Mouse (Mus musculus) thymus, postnatal 10 days (tissue): Measurements from ENCODE around the gene Mki67.
"Not testable (repeated sequence)": the region's sequence is repeated elsewhere in the genome, so short reads cannot be mapped to it uniquely, and the experiment has no call there.

ENCODE experiments used
- DNase-seq, 2 experiments: peaks; one replicate each; pipeline ENCODE4 v3.0.0; 2021; ENCODE audit warnings: low spot score in 2 of 2

Gene Mki67

DNA sequence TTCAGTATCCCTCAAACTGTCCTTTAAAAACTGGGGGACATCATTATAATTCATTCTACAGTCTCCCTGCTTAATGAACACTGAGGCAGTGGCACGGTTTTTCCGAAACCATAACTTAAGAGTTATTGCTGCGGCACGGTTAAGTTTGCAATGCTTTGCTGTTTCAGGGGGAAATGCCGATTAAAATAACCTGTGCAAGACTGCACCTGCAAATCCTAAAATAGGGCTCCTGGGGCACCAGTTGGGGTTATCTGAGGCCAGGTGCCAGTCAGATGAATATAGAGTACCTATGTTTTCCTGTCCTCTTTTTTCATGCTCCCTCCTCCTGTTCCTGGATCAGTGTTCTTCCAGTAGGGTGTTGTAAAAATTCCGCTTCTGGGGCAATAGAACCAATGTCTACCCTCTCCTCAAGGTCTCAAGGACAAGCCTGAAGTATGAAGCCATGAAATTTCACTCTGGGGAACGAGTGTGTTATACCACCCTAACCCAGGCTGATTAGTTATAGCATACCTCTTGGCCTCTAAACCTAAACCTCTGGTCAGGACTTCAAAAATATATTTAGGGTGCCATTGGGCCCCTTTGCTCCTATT lies 902 bp upstream of the Mki67 start:
- DNase-seq: no peak

DNA sequence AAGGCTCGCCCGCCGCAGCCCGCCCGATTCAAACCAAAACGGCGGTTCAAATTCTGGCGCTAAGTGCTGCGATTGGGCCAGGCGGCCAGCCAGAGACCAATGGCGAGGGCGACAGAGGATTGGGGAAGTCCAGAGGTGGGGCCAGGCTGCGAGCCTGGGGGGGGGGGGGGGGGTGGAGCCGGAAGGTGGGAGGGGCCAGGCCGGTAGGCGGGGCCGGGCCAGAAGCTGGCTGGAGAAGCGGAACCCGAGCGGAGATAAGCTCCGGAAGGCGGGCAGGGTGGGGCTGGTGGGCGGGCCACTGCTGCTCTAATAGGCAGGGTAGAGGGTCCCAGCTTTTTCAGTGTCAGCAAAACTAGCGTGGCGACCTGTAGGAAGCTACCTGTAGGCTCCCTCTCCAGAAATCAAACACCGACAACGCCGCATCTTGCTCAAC lies 300 bp upstream of the Mki67 start:
- DNase-seq: peak; percentile 89

GRCm38 (mm10) chr7:135715166-135715565 lies 995 bp downstream of the Mki67 start:
- no peak for DNase-seq

- no peak for DNase-seq
These were observed 2.8 kb downstream of the Mki67 start for GRCm38 (mm10) chr7:135713326-135713725.

GRCm38 (mm10) chr7:135712534-135712933 lies 3.6 kb downstream of the Mki67 start:
- DNase-seq: no peak

DNA sequence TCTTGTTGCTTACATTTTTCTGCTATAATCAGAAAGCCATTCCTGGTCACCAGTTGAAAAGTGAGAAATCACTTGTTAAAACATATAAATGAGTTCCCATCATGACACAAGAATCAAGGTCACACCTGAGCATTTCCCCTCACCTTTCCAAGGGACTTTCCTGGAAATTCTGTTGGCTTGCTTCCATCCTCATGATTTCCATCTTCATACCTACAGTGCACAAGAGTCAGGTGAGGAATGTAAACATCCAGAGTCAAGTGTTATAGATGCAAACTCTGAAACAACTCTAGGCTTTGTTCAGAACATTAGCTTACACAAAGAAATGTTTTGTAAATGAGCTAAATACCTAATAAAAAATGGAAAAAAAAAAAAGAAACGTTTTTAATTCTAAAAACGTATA lies 5.5 kb downstream of the Mki67 start:
- no peak for DNase-seq

GRCm38 (mm10) chr7:135705753-135706152 lies 10.4 kb downstream of the Mki67 start:
- no peak for DNase-seq

DNA sequence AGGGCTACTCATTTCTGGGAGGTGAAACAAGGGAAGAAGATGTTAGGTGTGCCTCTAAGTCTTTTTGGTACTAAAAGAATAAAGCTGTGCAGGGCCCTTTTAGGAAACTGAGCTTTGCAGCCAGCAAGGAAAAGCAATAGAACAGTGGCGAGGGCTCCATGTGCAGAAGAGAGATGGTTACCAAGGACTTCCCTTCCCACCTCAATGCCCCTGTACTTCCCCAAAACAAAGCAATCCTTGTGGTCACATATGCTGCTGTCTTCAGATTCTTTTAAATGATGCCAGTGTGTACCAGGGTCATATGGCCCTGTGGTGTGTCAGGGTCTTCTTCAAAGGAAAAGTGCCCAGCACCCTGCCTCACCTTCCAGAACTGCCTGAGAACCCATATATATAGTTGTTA lies 11.1 kb downstream of the Mki67 start:
- DNase-seq: no peak

DNA sequence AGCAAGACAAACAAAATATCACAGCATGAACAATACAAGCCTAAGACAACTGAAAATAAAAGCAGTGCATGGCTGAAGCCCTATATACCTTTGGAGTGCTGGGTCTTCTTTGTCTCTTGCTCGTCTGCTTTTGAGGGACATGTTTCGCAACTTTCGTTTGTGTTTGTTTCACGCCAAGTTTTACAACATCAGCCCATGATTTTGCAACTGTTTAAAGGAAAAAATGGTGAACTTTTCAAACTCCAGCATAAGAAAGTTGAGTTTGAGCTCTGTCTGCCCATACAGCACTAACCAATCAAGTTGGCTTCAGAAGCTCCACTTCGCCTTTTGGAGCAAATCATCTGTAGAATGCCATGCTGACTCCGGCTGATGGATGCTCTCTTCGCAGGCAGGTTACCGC lies 11.9 kb downstream of the Mki67 start:
- no peak for DNase-seq

DNA sequence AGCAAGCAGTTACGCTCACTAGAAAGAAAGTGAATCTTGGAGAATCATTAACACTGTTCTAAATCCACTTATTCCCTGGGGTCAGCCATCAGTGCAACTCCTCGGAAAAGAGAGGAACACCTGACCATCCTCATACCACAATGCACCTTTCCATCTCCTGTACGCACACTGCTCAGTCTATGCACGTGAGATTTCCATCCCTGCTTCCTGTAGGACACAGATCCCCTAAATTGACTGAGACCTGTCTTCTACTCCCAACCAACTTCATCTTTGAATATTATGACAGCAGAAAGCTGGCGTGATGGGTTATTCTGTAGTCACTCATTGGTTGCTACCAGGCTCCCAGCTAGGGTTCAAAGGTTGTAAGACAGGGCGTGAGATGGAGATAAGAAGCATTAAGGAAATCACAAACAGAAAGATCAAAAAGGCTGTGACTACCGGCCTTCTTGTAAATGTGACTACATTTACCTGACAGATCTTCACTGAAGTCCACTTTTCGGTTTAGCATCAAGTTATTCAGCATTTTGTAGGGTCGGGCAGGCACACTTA lies 12.5 kb downstream of the Mki67 start:
- DNase-seq: no peak

DNA sequence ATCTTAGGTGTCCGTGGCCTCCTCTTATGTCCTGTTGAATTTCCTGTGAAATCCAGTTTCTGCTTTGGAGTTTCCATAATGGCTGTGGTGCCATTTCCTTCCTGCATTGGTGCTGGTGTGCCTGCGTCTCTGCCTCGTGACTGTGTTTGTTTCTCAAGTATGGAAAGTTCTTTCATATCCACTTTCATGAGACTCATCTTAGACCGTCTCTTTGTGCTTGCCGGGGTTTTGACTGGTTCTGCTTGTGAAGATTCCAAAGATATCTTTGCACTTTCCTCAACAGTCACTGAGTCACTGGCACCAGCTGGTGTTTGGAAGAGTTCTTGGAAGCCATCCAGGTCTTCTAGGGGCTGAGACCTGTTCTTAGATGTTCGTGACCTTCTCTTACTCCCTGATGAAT lies 16.8 kb downstream of the Mki67 start:
- not testable (repeated sequence) for DNase-seq

GRCm38 (mm10) chr7:135698362-135698761 lies 17.8 kb downstream of the Mki67 start:
- DNase-seq: no peak

- DNase-seq: not testable (repeated sequence)
These were observed 19.0 kb downstream of the Mki67 start for GRCm38 (mm10) chr7:135697021-135697740.

DNA sequence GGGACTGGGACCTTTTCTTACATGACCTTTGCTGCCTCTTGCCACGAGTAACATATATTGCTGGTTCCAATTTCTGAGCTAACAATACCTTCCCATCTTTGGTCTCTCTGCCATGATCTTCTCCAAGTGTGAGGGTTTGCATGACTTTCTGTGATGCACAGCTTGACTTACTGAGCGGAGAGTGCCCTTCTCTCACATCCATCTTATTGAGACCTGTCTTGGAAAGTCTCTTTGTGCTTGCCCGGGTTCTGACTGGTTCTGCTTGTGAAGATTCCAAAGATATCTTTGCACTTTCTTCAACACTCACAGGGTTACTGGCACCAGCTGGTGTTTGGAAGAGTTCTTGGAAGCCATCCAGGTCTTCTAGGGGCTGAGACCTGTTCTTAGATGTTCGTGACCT lies 20.0 kb downstream of the Mki67 start:
- no peak for DNase-seq

- DNase-seq: no peak
These were observed 21.4 kb downstream of the Mki67 start for GRCm38 (mm10) chr7:135694796-135695195.

GRCm38 (mm10) chr7:135694130-135694529 lies 22.0 kb downstream of the Mki67 start:
- no peak for DNase-seq

GRCm38 (mm10) chr7:135691941-135692340 lies 24.2 kb downstream of the Mki67 start:
- no peak for DNase-seq

GRCm38 (mm10) chr7:135689396-135689795 lies 26.8 kb downstream of the Mki67 start:
- DNase-seq: no peak

GRCm38 (mm10) chr7:135684938-135685337 lies 31.2 kb downstream of the Mki67 start:
- DNase-seq: no peak

GRCm38 (mm10) chr7:135684098-135684497 lies 32.1 kb downstream of the Mki67 start:
- DNase-seq: not testable (repeated sequence)

DNA sequence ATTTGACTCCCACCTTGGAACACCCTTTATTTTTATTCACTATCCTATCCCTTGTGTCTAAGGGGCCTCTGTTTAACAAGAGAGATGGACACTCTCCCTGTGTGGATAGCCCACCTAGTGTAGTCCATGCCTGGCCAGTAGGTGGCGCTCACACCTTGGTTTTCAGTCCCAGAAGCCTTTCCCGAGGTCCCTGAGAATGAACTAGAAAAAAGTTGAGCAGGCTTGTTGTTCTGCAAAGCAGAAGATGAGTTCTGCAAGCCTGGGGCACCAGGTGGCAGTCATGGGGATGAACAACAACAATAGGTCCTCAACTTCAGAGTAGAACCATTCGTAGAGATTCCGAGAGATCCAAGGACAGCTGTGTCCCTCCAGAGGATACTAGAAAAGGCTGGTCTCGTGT lies 35.8 kb downstream of the Mki67 start:
- peak; percentile 26 to 77 for DNase-seq

GRCm38 (mm10) chr7:135676722-135677121 lies 39.4 kb downstream of the Mki67 start:
- no peak for DNase-seq

GRCm38 (mm10) chr7:135673576-135673975 lies 42.6 kb downstream of the Mki67 start:
- DNase-seq: no peak
